Mouse (Mus musculus) cerebellum, adult 11-12 months (tissue): ENCODE results near the gene Bace1.
"Not testable (repeated sequence)": the region's sequence is repeated elsewhere in the genome, so short reads cannot be mapped to it uniquely, and the experiment has no call there.

Experiments
- DNase-seq: peaks from one replicate; pipeline ENCODE4 v3.0.0; 2022

Bace1 gene

GRCm38 (mm10) chr9:45839139-45839981 is 980 bp downstream of the Bace1 start:
- DNase-seq: peak; percentile 54

- no peak for DNase-seq
These were observed 1.6 kb downstream of the Bace1 start for GRCm38 (mm10) chr9:45839982-45840300.

GRCm38 (mm10) chr9:45840331-45840730 is 2.0 kb downstream of the Bace1 start:
- DNase-seq: no peak

GRCm38 (mm10) chr9:45841458-45841857 is 3.1 kb downstream of the Bace1 start:
- no peak for DNase-seq

GRCm38 (mm10) chr9:45843007-45843406 is 4.6 kb downstream of the Bace1 start:
- no peak for DNase-seq

GRCm38 (mm10) chr9:45843780-45844179 is 5.4 kb downstream of the Bace1 start:
- no peak for DNase-seq

GRCm38 (mm10) chr9:45845541-45845940 is 7.2 kb downstream of the Bace1 start:
- DNase-seq: no peak

- DNase-seq: not testable (repeated sequence)
These were observed 7.8 kb downstream of the Bace1 start for GRCm38 (mm10) chr9:45846176-45846575.

- DNase-seq: no peak
These were observed 8.6 kb downstream of the Bace1 start for GRCm38 (mm10) chr9:45846891-45847460.

- no peak for DNase-seq
These were observed 11.4 kb downstream of the Bace1 start for GRCm38 (mm10) chr9:45849528-45850408.

GRCm38 (mm10) chr9:45850528-45851155 is 12.3 kb downstream of the Bace1 start:
- no peak for DNase-seq

GRCm38 (mm10) chr9:45851330-45851729 is 12.9 kb downstream of the Bace1 start:
- DNase-seq: no peak

GRCm38 (mm10) chr9:45851776-45852175 is 13.4 kb downstream of the Bace1 start:
- DNase-seq: no peak

GRCm38 (mm10) chr9:45853695-45854094 is 15.3 kb downstream of the Bace1 start:
- no peak for DNase-seq

GRCm38 (mm10) chr9:45854136-45854535 is 15.8 kb downstream of the Bace1 start:
- no peak for DNase-seq

GRCm38 (mm10) chr9:45859364-45859763 is 21.0 kb downstream of the Bace1 start:
- no peak for DNase-seq

- no peak for DNase-seq
These were observed 23.4 kb downstream of the Bace1 start for GRCm38 (mm10) chr9:45861813-45862212.

- no peak for DNase-seq
These were observed 30.8 kb downstream of the Bace1 start for GRCm38 (mm10) chr9:45869181-45869580.

GRCm38 (mm10) chr9:45870265-45870664 is 31.9 kb downstream of the Bace1 start:
- DNase-seq: no peak

- no peak for DNase-seq
These were observed 39.5 kb downstream of the Bace1 start for GRCm38 (mm10) chr9:45877928-45878327.

GRCm38 (mm10) chr9:45893681-45894080 is 55.3 kb downstream of the Bace1 start:
- DNase-seq: no peak

GRCm38 (mm10) chr9:45905196-45905595 is 66.8 kb downstream of the Bace1 start:
- DNase-seq: no peak

- peak; percentile 69 for DNase-seq
These were observed 67.4 kb downstream of the Bace1 start for GRCm38 (mm10) chr9:45905811-45906237.
